Mouse (Mus musculus) liver, postnatal 0 days (tissue): ENCODE data around the gene Fermt1.

Experiments used
- CTCF ChIP-seq: sonication (generic); IDR thresholded peaks from 2 replicates; pipeline ENCODE4 v1.5.1; 2016; ENCODE audit warnings: antibody characterized with exemption, low read depth
- EP300 ChIP-seq: IDR thresholded peaks from 2 replicates; pipeline ENCODE4 v1.6.1; 2016; ENCODE audit warnings: antibody characterized with exemption, low read depth, mild to moderate bottlenecking

GRCm38 (mm10) chr2:132927298-132927697, 18.4 kb downstream of the Fermt1 start:
- TF ChIP-seq CTCF (no peak), EP300 (no peak)
